Mouse (Mus musculus) cerebellum, postnatal 4 days (tissue): ENCODE measurements around the gene Scfd2.

ENCODE experiments used
- DNase-seq, 2 experiments: peaks; one replicate each; pipeline ENCODE4 v3.0.0; 2022; ENCODE audit warnings: low spot score in 2 of 2, mixed read lengths in 1 of 2

Scfd2 gene

DNA sequence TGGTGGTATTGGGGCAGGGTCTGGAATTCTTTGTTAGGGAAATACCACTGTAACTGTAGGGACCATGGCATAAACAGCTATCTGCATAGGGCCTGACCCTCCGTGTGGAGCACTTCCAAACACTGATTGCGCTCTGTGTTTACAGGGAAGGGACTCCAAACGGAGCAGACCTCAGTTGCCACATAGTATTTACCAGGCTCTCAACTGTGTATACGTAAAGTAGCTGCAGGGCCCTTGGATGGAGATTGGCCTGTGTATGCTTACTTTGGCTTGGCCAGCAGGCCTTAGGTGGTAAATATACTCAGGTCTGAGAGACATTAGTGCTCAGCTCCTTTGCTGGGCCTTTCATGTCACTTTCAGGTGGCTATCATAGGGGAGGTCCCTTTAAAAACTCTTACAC is 329.0 kb downstream of the Scfd2 start:
- no peak for DNase-seq

DNA sequence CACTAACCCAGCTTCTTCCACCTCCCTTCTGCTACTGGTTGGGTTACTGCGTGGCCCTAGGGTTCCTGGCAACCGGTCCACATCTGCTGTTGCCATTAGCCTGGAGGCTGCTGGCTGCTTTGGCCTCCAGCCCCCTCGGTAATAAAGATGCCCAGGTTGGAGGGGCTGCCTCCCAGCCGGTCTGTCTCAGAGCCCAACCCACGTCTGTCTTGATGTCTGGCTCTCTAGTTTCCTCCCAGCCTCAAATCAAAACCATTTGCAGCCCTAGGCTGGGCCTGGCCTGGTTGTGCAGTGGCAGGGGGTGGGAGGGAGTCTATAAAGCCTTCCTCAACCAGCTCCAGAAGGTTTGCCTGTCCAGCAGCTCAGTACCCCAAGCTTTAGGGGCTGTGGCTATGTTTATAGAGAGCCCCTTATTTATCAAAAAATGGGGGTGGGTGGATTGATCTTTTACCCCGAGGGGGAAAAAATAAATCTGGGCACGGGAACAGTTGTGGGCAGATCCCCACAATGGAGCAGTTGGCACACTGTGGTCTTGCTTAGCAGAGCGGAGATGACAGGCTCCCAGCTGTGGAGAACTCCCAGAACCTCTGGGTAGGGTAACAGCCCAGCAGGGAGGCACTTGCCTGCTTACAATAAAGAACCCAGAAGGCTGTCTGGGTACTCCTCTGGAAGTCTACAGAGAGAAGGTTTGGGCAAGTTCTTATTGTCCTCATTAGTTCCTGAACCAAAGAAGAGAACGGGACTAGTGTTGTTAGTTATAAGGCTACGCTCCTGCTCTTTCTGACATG is 329.8 kb downstream of the Scfd2 start:
- peak in 1 of 2 experiments; percentile 40 for DNase-seq

DNA sequence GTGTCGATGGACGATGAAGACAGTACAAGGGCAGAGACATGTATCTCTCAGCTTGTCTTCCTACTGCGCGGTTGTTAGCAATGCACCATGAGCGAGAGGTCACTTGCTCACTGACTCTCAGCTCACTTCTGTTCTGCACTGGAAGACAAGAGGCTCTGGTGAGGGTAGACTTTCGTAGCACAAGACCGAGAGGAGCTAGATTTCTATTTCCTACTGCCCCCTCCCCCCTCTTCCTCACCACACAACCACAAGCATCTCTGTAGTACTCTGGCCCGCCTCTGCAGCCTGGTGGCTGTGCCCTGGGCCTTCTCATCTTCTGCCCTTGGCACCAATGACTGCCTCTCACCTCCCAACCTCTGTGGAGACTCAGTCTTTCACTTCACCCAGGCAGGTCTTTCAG is 331.1 kb downstream of the Scfd2 start:
- no peak for DNase-seq

DNA sequence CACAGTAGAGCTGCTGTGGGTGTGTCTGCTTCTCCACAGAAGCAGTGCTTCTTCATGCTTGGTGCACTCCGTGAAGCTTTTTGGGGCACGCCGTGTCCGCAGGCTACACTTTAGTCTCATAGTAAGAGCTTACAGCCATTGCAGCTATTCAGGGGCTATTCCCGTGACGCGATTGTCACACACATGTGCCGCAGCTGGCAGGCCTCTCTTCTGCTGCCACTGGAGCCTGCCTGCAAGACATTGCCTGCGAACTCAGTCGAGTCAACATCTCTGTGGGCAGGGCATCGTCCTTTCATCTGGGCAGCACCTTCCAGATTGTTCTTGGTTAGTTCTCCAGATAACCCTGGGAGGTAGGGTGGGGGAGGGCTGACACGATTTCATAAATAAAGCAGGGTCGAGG is 331.8 kb downstream of the Scfd2 start:
- no peak for DNase-seq

DNA sequence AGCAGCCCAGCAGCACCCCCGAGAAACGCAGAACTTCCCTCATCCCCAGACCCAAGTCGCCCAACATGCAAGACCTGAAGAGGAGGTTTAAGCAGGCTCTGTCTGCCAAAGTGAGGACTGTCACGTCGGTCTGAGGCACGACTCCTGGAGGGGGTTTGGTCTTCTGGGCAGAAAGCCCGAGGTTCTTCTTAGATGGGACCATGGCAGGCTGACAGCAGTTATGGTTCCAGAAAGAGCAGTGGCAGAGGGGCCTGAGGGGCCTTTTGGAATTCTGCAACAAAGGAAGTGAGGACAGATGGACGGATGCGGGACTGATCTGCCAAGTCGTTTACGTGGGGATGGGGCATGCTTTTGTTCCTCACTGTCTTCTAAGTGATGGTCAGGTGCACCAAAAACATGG is 333.1 kb downstream of the Scfd2 start:
- DNase-seq, result peak in 1 of 2 experiments; percentile 52

DNA sequence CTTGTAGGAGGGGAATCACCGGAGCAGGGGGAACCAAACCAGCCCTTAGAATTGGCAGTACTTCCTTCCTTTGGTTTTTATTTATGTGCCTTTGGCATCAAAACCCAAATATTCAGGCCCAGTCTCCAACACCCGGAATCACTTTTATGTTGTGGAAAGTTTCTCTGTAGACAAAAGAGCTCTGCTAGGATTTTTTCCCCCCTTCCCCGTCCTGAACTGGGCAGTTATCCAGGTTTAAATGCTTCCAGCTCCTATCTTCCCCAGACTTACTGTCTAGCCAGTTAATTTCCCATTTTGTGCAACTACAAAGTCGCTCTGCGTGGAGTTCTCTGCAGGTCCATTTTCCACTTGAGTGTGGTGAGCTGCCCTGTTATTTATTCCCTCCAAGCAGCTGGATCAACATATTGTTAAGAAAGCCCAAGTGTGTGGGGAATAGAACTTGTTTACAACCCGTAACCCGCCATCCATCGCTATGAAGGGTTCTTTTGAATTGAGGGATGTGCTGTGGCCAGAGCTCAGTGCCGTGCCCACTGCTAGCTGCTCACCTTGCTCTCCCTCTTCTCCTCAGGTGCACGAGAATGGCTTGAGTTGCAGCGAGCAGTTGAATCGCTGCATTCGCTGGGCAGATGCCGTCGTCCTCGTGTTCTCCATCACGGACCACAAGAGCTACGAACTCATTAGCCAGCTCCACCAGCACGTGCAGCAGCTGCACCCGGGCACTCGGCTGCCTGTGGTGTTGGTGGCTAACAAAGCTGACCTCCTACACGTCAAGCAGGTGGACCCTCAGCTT is 333.8 kb downstream of the Scfd2 start:
- DNase-seq, result no peak

DNA sequence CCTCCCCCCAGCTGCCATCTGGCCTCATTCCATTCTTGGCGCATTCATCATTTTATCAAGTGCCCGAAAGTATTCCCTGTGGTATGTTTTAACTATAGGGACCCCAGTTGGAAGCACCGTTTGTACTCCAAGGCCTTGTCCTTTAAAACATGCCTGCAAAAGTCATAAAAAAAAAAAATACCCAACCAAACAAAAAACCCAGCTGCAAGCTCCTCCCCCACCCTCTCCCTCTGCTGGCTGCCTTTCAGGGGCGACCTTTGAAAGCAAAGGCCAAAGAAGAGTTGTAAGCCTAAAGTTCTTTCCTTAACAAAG is 335.3 kb downstream of the Scfd2 start:
- DNase-seq, result no peak

DNA sequence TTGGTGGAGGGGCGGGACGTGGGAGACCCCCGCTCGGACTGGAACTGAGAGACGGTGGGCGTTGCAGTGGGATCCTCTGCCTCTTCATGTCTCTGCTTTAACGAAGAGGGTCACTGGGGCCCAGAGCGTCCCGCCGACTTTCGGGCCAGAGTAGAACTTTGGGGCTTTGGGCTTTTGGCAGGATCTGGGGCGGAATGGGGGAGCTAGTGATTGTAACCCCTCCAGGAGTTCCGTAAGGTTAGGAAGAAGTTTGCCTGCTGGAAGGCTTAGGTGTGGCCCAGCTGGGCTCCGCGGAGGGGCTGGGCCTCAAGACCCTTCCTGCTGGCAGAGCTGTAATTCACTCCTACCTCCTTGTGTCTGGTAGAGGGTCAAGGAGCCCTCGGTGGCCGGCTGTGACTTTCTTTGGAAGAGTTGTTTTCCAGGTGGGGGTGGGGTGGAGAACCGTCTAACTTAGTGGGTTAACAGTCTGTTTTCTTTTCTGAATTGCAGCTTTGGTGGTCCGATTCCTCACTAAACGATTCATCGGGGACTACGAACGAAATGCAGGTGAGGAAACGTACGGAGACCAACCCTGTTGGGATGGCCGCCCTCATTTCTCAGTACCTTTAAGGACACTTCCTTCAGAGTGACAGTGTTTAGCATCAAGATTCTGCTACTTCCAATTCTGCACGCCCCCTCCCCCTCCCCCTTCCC is 335.8 kb downstream of the Scfd2 start:
- peak in 1 of 2 experiments; percentile 19 for DNase-seq

DNA sequence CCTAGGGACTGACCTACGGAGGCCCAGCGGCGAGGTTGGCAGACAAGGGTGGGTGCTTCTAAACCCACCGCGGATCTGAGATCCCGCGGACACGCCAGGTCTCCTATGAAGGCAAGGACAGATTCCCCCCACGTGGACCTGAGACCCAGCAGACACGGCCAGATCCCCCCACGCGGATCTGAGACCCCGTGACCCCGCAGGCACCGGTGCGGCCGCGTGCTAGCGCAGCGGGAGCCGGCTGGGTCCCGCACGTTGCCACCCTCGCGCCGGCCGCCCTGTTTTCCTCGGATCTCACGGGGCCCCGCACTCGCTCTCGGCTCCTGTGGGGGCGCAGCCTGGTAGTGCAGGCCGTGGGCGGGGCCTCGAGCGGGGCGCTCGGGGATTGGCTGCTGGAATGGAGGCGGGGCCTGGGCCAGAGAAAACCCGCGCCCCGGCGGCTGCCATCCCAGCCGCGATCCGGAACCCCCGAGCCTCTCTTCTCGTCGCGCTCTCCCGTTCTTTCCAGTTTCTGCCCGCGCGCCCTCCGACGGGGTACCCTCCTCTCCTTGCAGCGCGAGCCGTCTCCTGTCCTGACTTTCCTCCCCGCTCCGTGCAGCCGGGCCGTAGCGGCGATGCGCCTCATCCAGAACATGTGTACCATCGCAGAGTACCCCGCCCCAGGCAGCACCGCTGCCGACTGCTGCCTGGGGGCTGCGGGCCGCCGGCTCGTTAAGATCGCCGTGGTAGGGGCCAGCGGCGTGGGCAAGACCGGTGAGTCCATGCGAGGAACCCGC is 336.5 kb downstream of the Scfd2 start, which contains the start of gene Rasl11b:
Gene Rasl11b (plus strand): TSS at position 446 of the 773 bp plus-strand sequence.
- DNase-seq, result peak; percentile 88 to 93

DNA sequence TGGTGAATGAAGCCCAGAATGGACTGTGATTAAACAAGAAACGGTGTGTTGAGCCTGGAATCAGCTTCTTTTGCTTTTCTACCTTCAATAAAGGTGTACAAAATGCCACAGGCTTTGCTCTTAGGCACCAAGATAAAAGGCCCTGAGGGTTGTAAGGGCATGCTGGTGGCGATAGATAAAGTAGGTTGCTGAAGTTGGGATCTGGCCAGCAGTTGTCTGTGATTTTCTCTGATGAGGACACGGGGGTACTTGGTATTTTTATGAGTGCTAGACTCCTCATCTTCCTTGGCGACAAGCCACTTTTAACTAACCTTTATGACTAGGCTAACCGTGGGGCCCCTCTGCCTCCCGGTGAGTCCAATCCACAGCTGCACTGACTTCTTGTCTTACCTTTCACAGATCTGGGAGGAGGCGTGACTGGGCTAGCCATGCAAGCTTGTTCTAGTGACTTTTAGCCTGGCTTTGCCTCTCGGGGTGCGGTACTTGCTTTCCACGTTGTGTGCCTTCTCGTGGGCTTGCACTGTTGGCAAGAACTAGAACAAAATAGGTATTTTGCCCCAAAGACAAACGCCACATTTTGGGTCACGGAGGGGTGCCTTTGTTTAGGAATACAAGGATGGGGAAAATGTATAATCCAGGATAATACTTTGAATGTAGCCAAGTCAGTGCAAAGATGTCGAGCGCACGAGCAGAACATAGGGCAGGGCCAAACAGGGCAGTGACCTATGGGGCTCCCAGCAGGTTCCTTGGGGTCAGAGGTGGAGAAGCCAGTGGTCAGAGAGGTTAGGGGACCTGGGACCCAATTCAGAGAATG is 337.3 kb downstream of the Scfd2 start:
- DNase-seq, result no peak

DNA sequence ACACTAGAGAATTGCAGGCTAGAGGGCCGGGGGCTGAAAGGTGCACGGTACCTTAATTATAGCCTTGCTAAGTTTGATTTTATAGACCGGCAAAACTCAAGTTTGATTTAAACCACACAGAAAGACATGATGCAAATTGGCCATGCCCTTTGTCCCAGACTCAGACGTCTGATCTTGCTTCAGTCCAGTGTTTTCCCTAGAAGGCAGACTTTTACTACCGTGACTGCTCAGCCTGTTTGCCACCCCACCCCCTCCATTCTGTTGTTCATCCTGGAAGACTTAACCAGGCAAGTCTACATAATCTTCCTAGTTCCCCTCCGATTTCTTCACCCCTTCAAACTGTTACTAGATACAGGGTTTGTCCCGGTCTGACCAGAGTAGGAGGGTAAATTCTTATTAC is 337.9 kb downstream of the Scfd2 start:
- DNase-seq, result no peak

DNA sequence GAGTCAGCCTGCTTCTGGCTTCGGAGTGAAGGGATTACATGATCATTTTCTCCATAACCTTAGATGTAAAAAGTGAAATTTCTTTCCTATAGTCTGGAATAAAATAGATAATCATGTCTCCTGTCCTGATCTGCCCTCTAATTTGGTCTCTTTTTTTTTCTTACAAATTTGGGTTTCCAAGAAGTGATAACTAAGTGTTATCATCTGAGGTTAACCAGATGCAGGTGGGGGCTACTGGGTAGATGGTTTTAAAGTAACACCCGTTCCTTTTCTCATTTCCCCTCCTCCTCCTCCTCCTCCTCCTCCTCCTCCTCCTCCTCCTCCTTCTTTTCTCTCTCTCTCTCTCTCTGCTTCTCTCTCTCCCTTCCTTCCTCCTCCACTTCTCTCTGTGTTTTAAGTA is 338.6 kb downstream of the Scfd2 start:
- no peak for DNase-seq

DNA sequence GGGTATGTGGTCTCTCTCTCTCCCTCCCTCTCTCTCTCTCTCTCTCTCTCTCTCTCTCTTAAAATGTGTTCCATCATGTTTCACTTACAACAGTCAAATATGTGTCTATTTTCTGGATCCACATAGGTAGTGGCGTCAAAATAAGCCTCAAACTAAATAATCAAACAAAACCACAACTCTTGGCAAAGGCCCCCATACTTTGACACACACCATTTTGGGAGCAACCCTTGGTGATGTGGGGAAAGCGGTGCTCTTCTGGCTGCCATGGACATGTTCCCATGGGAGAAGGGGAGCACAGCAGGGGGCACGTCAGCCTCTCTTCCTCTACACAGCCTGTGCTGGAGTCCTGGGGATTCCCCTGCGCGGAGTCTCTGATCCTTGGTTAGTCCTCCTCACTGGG is 340.6 kb downstream of the Scfd2 start:
- no peak for DNase-seq

DNA sequence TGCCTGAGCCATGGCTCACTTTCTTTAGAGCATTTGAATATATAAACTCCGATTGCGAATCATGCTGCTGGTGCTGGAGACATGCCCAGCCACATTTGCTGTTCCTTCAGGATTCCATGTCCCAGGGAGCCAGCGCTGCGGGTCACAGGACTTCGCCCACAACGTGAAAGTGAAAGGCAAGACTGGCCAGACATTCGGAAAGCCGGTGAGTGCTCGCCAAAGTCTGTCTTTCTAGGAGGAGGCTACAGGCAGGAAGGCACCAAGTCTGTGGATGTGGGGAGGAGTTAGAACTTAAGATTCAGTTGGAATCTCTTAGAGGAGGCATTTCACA is 341.4 kb downstream of the Scfd2 start:
- no peak for DNase-seq

DNA sequence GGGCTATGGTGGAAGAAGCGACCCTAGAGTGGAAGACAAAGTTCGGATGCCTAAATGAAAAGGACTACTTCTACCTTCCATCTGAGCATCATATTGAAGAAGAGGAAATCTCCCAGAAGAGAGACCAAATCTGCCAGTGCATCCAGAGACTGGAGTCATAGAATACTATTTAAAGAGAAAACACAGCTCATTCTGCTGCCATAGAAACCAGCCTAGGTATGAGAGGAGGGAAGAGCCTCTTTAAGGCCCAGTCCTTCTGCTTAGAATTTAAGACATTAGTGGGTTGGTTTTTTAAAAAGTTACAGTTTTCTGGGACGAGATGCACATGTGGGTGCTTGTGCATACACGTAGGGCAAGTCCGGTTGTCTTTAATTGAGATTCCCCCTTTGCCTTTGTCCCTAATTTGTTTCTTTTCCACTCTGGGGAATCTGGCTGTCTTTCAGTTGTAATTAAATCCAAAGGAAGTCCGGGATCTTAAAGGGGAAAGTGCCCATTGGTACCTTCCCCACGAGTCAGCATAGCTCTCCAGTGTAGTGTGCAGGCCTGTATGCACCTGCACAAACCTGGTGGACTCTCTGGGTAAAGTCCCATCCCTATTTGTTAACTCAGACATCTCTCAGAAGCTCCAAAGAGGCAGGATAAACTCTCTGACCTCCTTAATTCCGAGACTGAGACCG is 341.9 kb downstream of the Scfd2 start:
- no peak for DNase-seq

DNA sequence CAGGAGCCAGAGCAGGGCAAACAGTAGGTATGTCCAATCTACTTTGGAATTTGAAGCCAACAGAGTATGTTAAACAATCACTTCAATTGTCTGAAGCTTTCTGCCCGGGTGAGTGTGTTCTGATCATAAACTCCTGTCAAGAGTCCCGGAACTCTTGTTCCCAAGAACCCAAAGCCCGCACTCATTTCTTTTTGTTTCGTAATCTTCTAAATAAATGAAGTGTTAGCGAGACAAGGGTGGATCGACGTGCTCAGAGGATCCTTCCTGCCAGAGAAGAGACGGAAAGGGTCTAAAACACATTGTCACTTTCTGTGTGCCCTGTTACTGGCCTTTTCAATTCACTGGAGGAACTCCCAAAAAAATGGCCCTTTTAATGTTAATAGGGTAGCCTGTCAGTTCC is 342.7 kb downstream of the Scfd2 start:
- no peak for DNase-seq

DNA sequence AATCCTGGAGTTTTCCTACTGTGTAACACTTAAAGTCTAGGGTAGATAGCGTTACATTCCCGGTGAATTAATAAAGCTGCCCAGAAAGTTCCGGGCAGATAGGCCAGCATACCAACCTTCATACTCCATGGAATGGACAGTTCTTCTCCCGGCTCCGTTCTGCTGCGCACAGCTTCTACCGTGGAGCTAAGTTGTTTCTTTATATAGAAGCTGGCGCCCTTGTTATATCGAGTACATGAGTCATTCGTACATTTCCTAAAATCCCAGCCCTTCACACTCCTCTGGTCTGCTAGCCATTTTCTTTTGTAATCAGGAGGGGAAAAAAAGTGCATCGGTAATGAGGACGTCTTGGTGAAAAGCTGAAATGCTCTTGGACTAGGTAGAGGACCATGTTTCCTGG is 343.5 kb downstream of the Scfd2 start:
- DNase-seq, result no peak

DNA sequence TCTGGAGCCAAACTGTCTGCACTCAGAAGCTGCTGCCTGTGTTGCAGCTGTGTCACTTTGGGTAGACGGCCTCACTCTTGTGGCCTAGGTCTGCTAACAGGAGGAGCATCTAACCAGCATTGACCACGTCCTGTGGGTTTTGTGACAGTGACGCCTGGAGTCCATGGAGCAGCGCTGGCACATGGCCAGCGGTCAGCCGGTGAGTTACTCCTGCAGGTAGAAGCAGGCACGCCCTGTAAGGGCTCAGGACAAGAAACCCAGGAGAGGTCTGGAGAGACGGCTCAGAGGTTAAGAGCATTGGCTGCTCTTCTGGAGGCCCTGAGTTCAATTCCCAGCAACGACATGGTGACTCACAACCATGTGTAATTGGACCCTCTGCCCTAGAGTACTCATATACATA is 347.0 kb downstream of the Scfd2 start:
- no peak for DNase-seq

DNA sequence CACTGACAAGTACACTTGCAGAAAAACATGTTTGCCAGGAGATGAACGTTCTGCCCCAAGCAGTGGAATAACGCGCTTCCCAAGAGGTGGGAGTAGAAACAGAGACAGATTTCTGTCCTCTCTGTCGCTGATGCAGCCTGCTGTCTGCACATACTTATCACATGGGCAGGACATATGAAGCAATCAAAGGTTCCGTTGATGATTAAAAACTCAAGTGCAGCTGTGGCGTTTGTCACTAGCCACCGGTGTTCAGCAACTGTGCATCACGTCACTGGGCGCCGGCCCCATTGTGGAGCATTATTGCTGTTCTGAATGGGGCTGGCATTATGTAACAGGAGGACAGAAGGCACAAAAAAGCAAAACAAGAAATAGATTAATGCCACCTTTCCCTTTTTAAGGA is 348.4 kb downstream of the Scfd2 start:
- no peak for DNase-seq

DNA sequence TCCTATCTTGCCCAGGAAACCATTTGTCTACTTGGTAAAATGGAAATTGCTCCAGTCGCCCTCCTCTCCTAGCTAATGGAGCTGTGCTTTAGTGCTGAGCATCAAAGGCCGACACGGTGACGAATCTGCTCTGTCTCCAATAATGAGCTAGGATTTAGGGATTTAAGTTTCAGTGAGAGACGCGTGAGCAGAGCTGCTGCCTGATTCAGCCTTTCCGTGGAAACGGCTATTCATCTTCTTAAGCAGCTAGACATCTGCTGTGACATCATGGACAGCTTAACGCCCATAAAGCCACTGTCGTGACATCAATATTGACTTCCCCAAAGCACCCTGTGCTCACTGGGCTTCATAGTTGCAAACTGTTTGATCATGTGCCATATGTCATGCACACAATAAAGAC is 351.3 kb downstream of the Scfd2 start:
- no peak for DNase-seq
